Mouse (Mus musculus) midbrain, embryonic 11.5 days (tissue): ENCODE measurements around the gene Ezr. TPM values are rescaled to one million over a fixed set of nuclear protein-coding genes. Genes with fewer than 3 reads are reported as not detected.
A peak's percentile ranks its signal among the peaks of the same experiment; 100 is the strongest.
"Not testable (repeated sequence)": the region's sequence is repeated elsewhere in the genome, so short reads cannot be mapped to it uniquely, and the experiment has no call there.

Experiments used
- ATAC-seq: fragments of 200-750 bp; cut with Nextera tagmentation; 2 replicates; pipeline ENCODE4 v1.8.0; 2017; ENCODE audit warnings: moderate TSS enrichment, moderate library complexity; ENCODE audit not compliant: low FRiP score
- DNase-seq: peaks from one replicate; pipeline ENCODE4 v3.0.0; 2015; ENCODE audit warnings: low spot score; ENCODE audit errors: missing footprints
- H3K27ac ChIP-seq: fragments of 300-500 bp; sonication (generic); 2 replicates; pipeline ENCODE4 v1.5.1; 2014; ENCODE audit warnings: low read depth, low read length
- H3K27me3 ChIP-seq: fragments of 300-500 bp; sonication (generic); 2 replicates; pipeline ENCODE4 v1.6.1; 2014; ENCODE audit warnings: mild to moderate bottlenecking, low read length, moderate library complexity, mixed read lengths; ENCODE audit not compliant: control insufficient read depth, insufficient read depth
- H3K36me3 ChIP-seq: fragments of 300-500 bp; sonication (generic); 2 replicates; pipeline ENCODE4 v1.6.1; 2014; ENCODE audit warnings: mild to moderate bottlenecking, low read length, moderate library complexity, mixed read lengths; ENCODE audit not compliant: control insufficient read depth, insufficient read depth
- H3K4me1 ChIP-seq: fragments of 300-500 bp; sonication (generic); 2 replicates; pipeline ENCODE4 v1.6.1; 2014; ENCODE audit warnings: low read length; ENCODE audit not compliant: control insufficient read depth, insufficient read depth
- H3K4me2 ChIP-seq: fragments of 300-500 bp; sonication (generic); 2 replicates; pipeline ENCODE4 v1.6.1; 2014; ENCODE audit warnings: mild to moderate bottlenecking, moderate library complexity
- H3K4me3 ChIP-seq: fragments of 300-500 bp; sonication (generic); 2 replicates; pipeline ENCODE4 v1.5.1; 2014; ENCODE audit warnings: low read depth, low read length
- H3K9ac ChIP-seq: fragments of 300-500 bp; sonication (generic); 2 replicates; pipeline ENCODE4 v1.6.1; 2014; ENCODE audit warnings: low read length
- H3K9me3 ChIP-seq: fragments of 300-500 bp; sonication (generic); 2 replicates; pipeline ENCODE4 v1.6.1; 2016; ENCODE audit warnings: low read length; ENCODE audit not compliant: control insufficient read depth
- WGBS: fragments of 180-500 bp; shearing (Covaris S2); extraction: QIAGEN DNeasy Blood & Tissue Kit; methylation state at CpG from one replicate; pipeline ENCODE4 v1.1.7; 2014; 5-methylcytosine and 5-hydroxymethylcytosine counted together
- polyA plus RNA-seq: library from polyadenylated mRNA; unstranded; fragments of >200 nt; fragmentation: Nextera tagmentation; extraction: Ambion mirVana; gene quantifications from 2 replicates; pipeline ENCODE4 v1.2.1, GENCODE M21; 2014

The Ezr gene
- polyA plus RNA-seq, 1 experiment from 2014 or later = 51.0 TPM

DNA sequence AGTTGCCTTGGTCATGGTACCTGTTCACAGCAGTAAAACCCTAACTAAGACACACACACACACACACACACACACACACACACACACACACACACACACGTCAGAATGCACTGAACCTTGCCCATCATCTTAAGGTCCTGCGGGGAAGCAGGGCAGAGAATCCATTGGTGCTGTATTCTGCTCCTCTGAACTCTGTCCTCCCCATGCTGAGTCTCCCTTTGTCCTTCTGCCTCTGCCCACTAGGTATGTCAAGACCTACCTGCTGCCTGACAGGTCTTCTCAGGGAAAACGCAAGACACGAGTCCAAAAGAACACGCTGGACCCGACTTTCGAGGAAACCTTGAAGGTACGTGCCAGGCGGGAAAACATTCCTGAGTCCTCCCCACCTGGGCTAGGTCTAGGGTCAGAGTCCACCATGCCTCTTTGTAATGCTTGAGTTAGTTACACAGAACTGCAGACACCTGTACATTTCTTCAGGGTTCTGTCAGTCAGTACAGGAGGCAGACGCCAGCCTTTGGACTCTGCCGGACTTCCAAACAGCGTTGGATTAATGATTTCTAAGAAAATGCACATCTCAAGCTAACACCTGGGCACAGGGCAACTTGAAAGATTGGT lies 54.5 kb downstream of the Ezr start:
- 94% methylated on average over 12 of the region's 12 CpGs for WGBS
- no peak for DNase-seq
- H3K9ac ChIP-seq = no peak overlapping the region

DNA sequence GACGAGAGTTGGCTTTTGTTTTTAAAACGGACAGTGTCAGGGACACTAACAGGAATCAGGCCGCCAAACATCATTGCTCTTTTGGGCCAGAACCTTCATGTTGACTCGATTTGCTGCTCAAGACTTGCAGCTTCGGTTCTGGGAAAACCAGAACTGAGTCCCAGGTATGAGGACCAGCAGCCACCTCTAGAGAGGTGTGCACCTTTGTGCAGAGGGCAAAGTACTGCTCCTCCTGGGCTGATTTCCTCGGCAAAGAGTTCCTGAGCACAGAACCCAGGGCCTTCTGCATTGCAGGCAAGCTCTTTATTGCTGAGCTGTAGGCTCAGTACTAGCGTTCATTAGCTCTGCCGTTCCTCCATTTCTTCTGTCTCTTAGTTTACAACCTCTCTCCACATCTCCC lies 68.6 kb downstream of the Ezr start:
- not testable (repeated sequence) for ATAC-seq, H3K4me3 ChIP-seq, H3K9ac ChIP-seq, H3K4me1 ChIP-seq, H3K36me3 ChIP-seq, H3K4me2 ChIP-seq, DNase-seq, H3K9me3 ChIP-seq, H3K27me3 ChIP-seq, H3K27ac ChIP-seq
- WGBS = 92% methylated on average over 7 of the region's 8 CpGs

More for the DNA sequence above, 54.5 kb downstream of the Ezr start:
- H3K27ac ChIP-seq = no peak overlapping the region
- no peaks in the 10 kb centered on the region for H3K27me3 ChIP-seq
- H3K9me3 ChIP-seq = no peaks in the 10 kb centered on the region
- no peak for ATAC-seq
- H3K4me1 ChIP-seq = peaks cover 3% of the 10 kb centered on the region; the same call in 1 of the 2 replicates
- no peaks in the 10 kb centered on the region for H3K36me3 ChIP-seq
- no peak overlapping the region for H3K4me2 ChIP-seq
- no peak overlapping the region for H3K4me3 ChIP-seq

DNA sequence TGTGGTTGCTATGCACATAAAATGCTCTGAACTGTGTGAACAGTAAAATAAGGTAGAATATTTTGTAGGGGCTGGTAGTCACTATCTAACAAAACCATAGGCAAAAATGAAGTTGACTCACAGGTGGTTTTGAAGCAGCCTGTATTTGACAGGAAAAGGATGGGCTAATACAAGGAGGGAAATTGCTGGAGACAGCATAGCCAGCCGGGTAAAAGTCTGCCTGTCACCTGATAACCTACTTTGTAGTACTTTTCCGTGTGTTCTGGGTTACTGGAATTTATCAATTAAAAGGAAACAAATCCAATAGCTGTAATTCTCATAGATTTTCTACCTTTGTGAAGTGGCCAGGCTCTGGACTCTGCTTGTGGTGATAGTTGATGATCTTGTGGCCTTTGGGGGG lies 69.1 kb downstream of the Ezr start:
- H3K4me1 ChIP-seq, ATAC-seq, H3K27ac ChIP-seq, H3K9ac ChIP-seq, DNase-seq, H3K9me3 ChIP-seq, H3K4me2 ChIP-seq, H3K27me3 ChIP-seq, H3K36me3 ChIP-seq, H3K4me3 ChIP-seq: not testable (repeated sequence)
- 87% methylated on average over 2 of the region's 2 CpGs for WGBS

GRCm38 (mm10) chr17:6708194-6708593 lies 74.4 kb downstream of the Ezr start:
- not testable (repeated sequence) for H3K36me3 ChIP-seq, H3K9me3 ChIP-seq, H3K4me3 ChIP-seq, ATAC-seq, H3K27me3 ChIP-seq, H3K27ac ChIP-seq, H3K4me2 ChIP-seq, H3K4me1 ChIP-seq, H3K9ac ChIP-seq, DNase-seq
- WGBS = 81% methylated on average over 2 of the region's 2 CpGs

DNA sequence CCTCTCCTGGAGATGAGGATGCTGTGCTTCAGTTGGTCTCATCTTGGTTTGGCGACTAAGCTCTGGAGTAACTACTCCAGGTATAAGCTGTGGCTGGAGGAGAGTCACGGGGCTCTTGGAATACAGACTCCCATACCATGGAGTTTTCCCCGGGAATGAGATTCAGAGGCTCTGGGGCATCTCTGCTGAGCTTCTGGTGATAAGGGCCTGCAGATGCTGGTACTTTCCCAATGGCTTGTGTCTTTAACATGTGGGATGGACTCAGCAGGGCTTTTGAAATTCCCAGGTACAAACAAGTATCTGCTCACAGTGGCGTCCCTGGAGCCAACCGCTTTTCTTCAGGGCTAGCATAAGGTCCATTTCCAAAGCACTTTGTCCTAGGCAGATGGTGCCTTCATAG lies 75.2 kb downstream of the Ezr start:
- not testable (repeated sequence) for H3K4me3 ChIP-seq, DNase-seq, H3K36me3 ChIP-seq, H3K4me2 ChIP-seq, ATAC-seq, H3K27ac ChIP-seq, H3K4me1 ChIP-seq, H3K9me3 ChIP-seq, H3K27me3 ChIP-seq, H3K9ac ChIP-seq
- 92% methylated on average over 5 of the region's 5 CpGs for WGBS

DNA sequence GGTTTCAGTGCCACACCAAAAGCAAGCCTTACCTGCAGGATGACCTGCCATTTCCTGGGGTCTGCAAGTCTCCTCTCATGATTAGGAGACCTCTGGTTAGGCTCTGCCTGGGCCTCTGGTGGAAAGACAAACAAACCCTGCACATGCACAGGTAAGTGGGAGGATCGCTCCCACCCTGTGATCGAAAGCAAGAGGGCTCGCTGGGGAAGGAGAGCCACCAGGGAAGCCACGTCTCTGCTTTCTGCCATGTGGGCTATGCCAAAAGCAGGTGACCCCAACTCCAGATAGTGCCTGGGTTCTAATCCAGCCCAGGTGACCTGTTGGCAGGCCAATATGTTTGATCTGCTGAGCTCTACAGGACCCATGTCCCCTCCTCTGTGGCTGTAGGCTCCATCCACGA lies 76.1 kb downstream of the Ezr start:
- H3K4me3 ChIP-seq, H3K9ac ChIP-seq, ATAC-seq, H3K4me1 ChIP-seq, H3K27me3 ChIP-seq, DNase-seq, H3K9me3 ChIP-seq, H3K27ac ChIP-seq, H3K36me3 ChIP-seq, H3K4me2 ChIP-seq: not testable (repeated sequence)
- 88% methylated on average over 5 of the region's 5 CpGs for WGBS

DNA sequence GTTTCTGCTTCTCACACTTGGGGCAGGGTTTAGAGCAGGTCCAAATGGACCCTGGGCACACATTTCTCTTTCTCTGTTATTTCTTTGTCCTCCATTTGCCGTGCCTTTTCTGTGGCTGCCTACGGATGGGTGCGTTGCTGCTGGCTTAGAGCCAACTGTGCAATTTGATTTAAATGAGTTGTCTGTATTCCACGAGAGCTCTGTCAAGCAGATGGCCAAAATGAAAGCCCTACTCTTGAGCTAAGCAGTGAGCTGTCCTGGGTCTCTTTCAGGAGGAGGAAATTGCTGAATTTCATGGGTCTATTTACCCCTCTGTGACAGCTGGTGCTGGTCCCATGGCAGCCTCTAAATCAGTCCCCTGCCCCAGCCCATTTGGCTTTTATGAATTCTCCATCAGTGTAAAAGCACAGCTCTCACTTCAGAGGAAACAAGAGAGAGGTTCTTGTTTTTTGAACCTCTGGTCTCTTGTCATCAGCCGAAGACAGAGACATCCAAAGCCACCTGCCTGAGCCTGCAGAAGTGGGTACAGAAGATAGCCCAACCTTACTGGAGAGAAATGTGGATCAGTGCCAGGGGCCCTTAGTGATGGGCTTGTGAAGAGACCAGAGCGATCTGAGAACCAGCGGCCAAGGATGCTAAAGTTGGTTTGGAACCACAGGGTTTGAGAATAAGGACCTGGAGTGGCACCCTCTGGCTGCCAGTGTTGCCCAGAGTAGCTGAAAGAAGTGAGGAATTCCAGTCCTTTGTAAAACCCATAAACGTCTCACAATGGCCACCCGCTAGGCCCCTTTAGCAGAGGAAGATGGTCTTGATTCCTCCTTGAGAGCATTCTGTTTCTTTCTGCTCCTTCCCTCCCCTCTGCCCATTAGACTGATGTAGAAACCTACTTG lies 79.0 kb downstream of the Ezr start:
- 57% methylated on average over 4 of the region's 9 CpGs for WGBS
- not testable (repeated sequence) for DNase-seq

DNA sequence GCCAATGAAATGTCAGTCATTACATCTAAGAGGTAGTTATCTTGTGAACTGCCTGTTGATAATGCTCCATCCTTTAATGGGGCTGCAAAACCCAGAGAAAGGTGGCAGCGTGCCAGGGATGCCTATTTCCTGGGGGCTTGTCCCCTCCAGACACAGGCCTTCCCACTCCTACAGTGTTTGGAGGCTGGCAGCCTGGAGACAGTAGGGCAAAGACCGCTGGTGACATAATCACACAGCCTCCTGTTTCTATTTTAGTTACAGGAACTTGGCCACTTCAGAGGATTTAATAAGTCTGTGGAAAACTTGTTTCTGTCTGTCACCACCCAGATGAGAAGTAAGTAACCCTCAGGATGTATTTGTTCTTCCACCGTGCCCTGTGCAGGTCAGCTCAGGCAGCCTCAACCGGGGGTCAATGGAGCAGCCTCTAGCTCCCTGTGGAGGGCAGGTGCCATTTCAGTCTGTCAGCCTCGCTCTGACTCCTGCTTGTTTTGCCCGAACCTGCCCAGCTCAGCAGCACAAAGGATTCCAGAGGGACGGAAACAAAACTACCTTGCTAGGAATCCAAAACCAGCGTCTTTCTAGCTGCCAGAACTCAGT lies 79.9 kb downstream of the Ezr start:
- H3K27me3 ChIP-seq, H3K9ac ChIP-seq, ATAC-seq, H3K27ac ChIP-seq, H3K4me1 ChIP-seq, H3K4me2 ChIP-seq, H3K9me3 ChIP-seq, DNase-seq, H3K36me3 ChIP-seq, H3K4me3 ChIP-seq: not testable (repeated sequence)
- 61% methylated on average over 2 of the region's 8 CpGs for WGBS

More for the DNA sequence above, 79.0 kb downstream of the Ezr start:
- H3K27me3 ChIP-seq, H3K4me3 ChIP-seq, H3K4me1 ChIP-seq, H3K36me3 ChIP-seq, H3K27ac ChIP-seq, H3K4me2 ChIP-seq, H3K9ac ChIP-seq, H3K9me3 ChIP-seq: not testable (repeated sequence)
- ATAC-seq = peak; percentile 66; the same call in 1 of the 2 replicates

DNA sequence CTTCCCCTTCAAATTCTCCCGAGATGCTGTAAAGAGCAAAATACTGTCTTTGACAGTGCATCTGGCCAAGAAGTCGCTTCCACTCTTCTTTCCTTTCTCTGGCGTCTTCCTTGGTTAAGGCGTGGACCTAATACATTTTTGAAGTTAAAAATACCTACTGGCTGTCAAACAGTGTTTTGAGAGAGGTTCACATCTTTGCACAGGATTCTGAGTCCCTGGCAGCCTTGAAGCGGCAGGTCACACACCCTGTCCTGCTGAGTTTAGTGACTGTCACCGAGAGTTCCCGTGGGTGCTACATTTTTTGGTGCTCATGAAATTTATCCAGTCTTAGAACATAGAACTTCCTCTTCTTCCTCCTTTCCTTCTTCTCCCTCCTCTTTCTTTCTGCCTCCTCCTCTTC lies 82.5 kb downstream of the Ezr start:
- not testable (repeated sequence) for H3K9me3 ChIP-seq, H3K27me3 ChIP-seq, H3K27ac ChIP-seq, ATAC-seq, H3K4me1 ChIP-seq, H3K4me3 ChIP-seq, DNase-seq, H3K9ac ChIP-seq, H3K4me2 ChIP-seq, H3K36me3 ChIP-seq
- 77% methylated on average over 4 of the region's 7 CpGs for WGBS
